Mouse (Mus musculus): Measurements from ENCODE around the gene Gm8127. TPM values are rescaled to one million over a fixed set of nuclear protein-coding genes. Genes with fewer than 3 reads are reported as not detected.

The Gm8127 gene
- total RNA-seq, 2 experiments from 2014 or later = not detected

Other genes with a start within 250 kb of the Gm8127 start
- gene Gm8094, start 217.2 kb downstream of the Gm8127 start, total RNA-seq (2021) = not detected
- not detected for gene Gm8104, start 193.2 kb downstream of the Gm8127 start, total RNA-seq (2021)
- not detected for gene Gm7233, start 114.0 kb downstream of the Gm8127 start, total RNA-seq (2021)
- gene Gm8122, start 58.5 kb downstream of the Gm8127 start, total RNA-seq (2021) = not detected
- gene Gm8126, start 35.2 kb downstream of the Gm8127 start, total RNA-seq (2021) = not detected
- gene Gm9732, start 18.8 kb downstream of the Gm8127 start, total RNA-seq (2021) = not detected
- gene 1700001F09Rik, start 54.0 kb upstream of the Gm8127 start, total RNA-seq (2021) = not detected
- gene Gm8138, start 122.5 kb upstream of the Gm8127 start, total RNA-seq (2021) = not detected
- not detected for gene Gm5799, start 249.7 kb upstream of the Gm8127 start, total RNA-seq (2021)

Data from heart, postnatal 36 days (tissue).